Mouse (Mus musculus) forebrain, embryonic 12.5 days (tissue): ENCODE data around the gene Lgals2. TPM values are rescaled to one million over a fixed set of nuclear protein-coding genes. Genes with fewer than 3 reads are reported as not detected.
A peak's percentile ranks its signal among the peaks of the same experiment; 100 is the strongest.

Experiments
- ATAC-seq: fragments of 200-750 bp; cut with Nextera tagmentation; 2 replicates; pipeline ENCODE4 v1.8.0; 2017; ENCODE audit warnings: moderate TSS enrichment; ENCODE audit not compliant: low FRiP score
- H3K27ac ChIP-seq: fragments of 300-500 bp; sonication (generic); 2 replicates; pipeline ENCODE4 v1.5.1; 2016; ENCODE audit warnings: mild to moderate bottlenecking
- H3K27me3 ChIP-seq: fragments of 300-500 bp; sonication (generic); 2 replicates; pipeline ENCODE4 v1.6.1; 2016; ENCODE audit warnings: mild to moderate bottlenecking
- H3K36me3 ChIP-seq: fragments of 300-500 bp; sonication (generic); replicated peaks from 2 replicates; pipeline ENCODE4 v1.6.1; 2016; ENCODE audit warnings: mild to moderate bottlenecking
- H3K4me1 ChIP-seq: fragments of 300-500 bp; sonication (generic); 2 replicates; pipeline ENCODE4 v1.6.1; 2016
- H3K4me2 ChIP-seq: fragments of 300-500 bp; sonication (generic); 2 replicates; pipeline ENCODE4 v1.6.1; 2016; ENCODE audit warnings: mild to moderate bottlenecking, moderate library complexity
- H3K4me3 ChIP-seq: fragments of 300-500 bp; sonication (generic); replicated peaks from 2 replicates; pipeline ENCODE4 v1.5.1; 2016; ENCODE audit warnings: mild to moderate bottlenecking
- H3K9ac ChIP-seq: fragments of 300-500 bp; sonication (generic); 2 replicates; pipeline ENCODE4 v1.6.1; 2016; ENCODE audit warnings: mild to moderate bottlenecking
- H3K9me3 ChIP-seq: fragments of 300-500 bp; sonication (generic); 2 replicates; pipeline ENCODE4 v1.6.1; 2016
- WGBS: fragments of 180-500 bp; shearing (Covaris S2); methylation state at CpG from one replicate; pipeline ENCODE4 v1.1.7; 2016; 5-methylcytosine and 5-hydroxymethylcytosine counted together
- polyA plus RNA-seq: library from polyadenylated mRNA; unstranded; fragments of >200 nt; fragmentation: Nextera tagmentation; extraction: Ambion mirVana; gene quantifications from 2 replicates; pipeline ENCODE4 v1.2.1, GENCODE M21; 2016

The Lgals2 gene
- not detected in 2 replicates for polyA plus RNA-seq

DNA sequence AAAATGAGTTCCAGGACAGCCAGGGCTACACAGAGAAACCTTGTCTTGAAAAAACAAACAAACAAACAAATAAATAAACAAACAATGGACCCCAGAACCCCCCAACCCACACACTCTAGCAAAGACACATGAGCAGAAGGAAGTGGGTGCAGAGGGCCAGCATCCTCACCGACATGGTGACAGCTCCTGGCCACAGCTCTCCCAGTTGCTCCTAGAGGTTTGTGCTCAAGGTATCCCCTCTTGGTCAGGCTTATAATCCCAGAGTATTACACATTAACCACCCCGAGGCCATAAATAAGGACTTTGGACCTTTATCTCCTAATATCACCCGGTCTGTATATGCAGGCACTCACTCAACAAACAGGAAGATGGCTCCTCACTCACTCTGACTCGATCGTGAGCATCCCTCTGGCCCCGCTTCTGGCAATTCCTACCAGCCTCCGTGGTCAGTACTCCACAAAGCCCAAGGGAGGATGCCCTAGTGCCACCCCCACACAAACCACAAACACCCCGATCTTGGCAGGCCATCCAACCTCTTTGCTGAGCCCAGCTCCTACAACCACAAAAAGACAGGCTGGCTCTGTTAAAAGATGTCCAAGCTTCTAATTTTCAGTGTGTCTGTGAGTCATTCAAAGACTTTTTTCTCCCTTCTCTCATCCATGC, at the start of gene Lgals2:
TSS of gene Lgals2 (minus strand) at position 227 of the 663 bp plus-strand sequence.
- Histone ChIP-seq H3K9ac (no peak within 1 kb of the TSS), H3K27ac (no peak within 1 kb of the TSS), H3K27me3 (peaks cover 10% of the 10 kb centered on the region; the same call in 1 of the 2 replicates), H3K4me3 (no peak within 1 kb of the TSS), H3K4me2 (no peak within 1 kb of the TSS), H3K36me3 (no peaks in the 10 kb centered on the region), H3K9me3 (no peaks in the 10 kb centered on the region), H3K4me1 (peaks cover 6% of the 10 kb centered on the region; the same call in 1 of the 2 replicates)
- no peak for ATAC-seq
- 87% methylated on average over 8 of the region's 8 CpGs for WGBS

DNA sequence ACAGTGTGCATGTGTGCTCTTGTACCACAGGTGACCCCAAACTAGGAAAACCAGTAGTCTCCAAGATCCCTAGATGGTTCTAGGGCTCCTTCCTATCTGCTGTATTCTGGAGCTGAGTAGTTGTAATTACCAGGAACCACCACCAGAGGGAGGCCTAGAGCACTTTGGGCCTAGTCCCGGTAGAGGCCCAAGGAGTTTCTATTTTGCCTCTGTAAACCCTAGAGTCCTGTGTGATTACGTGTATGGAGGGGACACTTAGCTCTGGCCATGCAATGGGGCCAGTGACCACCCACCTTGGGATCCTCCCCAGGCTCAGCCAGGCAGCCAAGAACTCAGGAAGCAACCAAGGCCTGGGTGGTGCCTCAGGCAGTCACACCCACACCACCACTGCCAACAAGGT, 47.9 kb upstream of the Lgals2 start:
- Histone ChIP-seq H3K27me3 (peaks cover 37% of the 10 kb centered on the region), H3K4me3 (no peak overlapping the region), H3K4me1 (peaks cover 27% of the 10 kb centered on the region), H3K4me2 (no peak overlapping the region), H3K9ac (no peak overlapping the region), H3K9me3 (no peaks in the 10 kb centered on the region), H3K27ac (no peak overlapping the region), H3K36me3 (0 out of 2 replicates have a peak, but pooled peaks cover 5% of the 10 kb centered on the region)
- WGBS: 6% methylated on average over 2 of the region's 2 CpGs
- peak; percentile 22 for ATAC-seq

DNA sequence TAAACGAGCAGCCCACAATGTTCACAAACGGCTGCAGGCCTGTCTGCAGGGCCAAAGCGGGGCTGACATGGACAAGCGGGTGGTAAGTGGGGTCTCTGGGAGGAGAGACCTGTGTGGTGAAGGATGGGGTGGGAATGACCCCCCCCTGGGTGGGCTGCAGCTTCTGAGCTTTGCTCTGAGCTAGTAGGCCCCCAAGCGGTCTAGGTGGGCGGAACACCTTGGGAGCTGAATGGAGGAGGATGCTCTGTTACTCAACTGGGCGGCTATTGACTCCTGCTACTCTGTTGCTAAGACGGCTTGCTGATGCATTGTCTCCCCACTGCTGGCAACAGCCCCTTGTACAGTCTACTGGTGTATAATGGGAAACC, 46.1 kb upstream of the Lgals2 start:
- peaks cover 37% of the 10 kb centered on the region for H3K27me3 ChIP-seq
- peaks cover 27% of the 10 kb centered on the region for H3K4me1 ChIP-seq
- H3K36me3 ChIP-seq: 0 out of 2 replicates have a peak, but pooled peaks cover 1% of the 10 kb centered on the region
- no peak overlapping the region for H3K9ac ChIP-seq
- no peak for ATAC-seq
- H3K27ac ChIP-seq: 0 out of 2 replicates have a peak overlapping the region, but pooled peaks have one; percentile 13
- peak overlapping the region; percentile 95 for H3K4me2 ChIP-seq
- 31% methylated on average over 8 of the region's 8 CpGs for WGBS
- no peaks in the 10 kb centered on the region for H3K9me3 ChIP-seq
- H3K4me3 ChIP-seq: no peak overlapping the region

DNA sequence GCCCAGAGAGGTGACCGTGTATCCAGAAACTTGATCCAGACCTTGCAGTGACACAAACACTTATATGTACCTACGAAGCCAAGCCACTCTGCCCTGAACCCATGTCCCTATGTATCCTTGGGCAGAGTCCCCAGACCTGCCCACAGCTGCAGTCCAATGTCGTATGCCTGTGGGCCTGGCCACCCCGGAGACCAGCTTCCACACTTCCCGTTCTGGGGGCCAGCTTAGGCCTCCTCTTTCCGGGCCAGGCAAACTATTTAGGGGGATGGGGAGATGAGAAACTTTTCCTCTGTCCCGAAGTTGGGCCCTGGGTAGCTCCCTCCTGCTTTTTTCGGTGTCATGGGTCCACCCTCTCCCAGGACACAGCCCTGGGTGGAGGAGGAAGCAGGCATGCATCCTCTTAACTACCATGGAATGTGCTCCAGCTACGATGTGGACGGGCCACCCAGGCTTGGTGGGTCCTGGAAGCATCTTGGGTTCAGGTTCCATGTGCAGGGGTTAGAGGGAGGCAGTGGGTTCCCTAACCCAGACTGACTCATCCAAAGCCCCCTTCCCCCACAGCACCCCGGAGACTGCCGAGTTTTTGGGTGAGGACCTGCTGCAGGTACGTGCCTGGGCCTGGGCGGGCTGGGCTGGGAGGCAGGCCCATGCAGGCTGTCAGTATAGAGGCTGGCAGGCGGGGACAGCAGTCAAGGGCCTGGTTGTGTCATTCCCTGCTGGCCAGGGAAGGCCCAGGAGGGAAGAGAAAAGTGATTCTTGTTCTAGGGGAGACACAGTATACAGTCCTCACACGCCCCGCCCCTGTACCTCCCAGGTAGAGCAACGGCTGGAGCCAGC, 45.5 kb upstream of the Lgals2 start:
- Histone ChIP-seq H3K27ac (no peak overlapping the region), H3K4me1 (peaks cover 27% of the 10 kb centered on the region)
- no peak for ATAC-seq

DNA sequence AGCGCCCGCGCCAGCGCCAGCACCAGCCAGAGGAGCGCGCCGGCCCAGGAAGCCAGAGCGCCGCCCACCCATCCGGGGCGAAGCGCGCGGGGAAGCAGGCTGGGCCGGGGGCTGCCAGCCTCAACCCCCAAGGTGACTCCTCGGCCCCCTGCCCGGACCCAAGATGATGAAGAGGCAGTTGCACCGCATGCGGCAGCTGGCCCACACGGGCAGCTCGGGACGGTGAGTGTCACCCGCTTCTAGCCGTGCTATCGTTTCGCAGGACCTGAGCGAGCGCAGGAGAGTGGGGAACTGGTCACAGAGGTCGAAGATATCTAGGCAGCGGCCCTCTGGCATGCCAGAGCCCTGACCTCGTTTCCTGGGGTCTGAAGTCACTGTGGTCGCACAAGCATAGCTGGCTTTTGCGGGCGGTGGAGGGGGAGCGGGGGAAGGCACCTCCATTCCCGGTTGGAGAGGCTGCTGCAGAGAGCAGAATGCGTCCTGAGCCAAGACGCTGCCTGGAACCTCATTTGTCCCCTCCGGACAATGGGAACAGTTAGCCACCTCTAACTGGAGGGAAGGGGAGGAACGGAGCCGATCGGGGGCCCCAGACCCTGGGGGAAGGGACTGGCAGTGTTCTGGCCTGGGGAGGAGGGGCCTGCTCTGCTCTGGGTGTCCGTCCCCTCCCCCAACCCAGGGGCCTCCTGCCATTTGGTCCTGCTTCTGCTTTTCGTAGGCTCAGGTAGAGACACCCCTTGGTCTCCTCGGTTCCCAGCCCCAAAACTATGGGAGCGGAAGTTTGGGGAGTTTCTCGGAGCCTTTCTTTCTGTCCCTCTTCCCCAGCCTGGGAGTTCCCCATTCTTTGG, 44.6 kb upstream of the Lgals2 start, which contains the start of gene Sh3bp1:
TSS of gene Sh3bp1 (plus strand) at position 29 of the 845 bp plus-strand sequence.
- peak within 1 kb of the TSS; percentile 68 for H3K9ac ChIP-seq
- H3K9me3 ChIP-seq: no peaks in the 10 kb centered on the region
- peaks cover 27% of the 10 kb centered on the region for H3K4me1 ChIP-seq
- H3K27me3 ChIP-seq: peaks cover 37% of the 10 kb centered on the region
- ATAC-seq: 0 out of 2 replicates have a peak, but pooled peaks have one; percentile 37
- peak within 1 kb of the TSS; percentile 57 for H3K4me3 ChIP-seq
- H3K36me3 ChIP-seq: 0 out of 2 replicates have a peak, but pooled peaks cover 3% of the 10 kb centered on the region
- peak within 1 kb of the TSS; percentile 95 for H3K4me2 ChIP-seq
- under 1% methylated on average over 46 of the region's 47 CpGs for WGBS
- H3K27ac ChIP-seq: no peak within 1 kb of the TSS; the same call in 1 of the 2 replicates

More for the DNA sequence above, 45.5 kb upstream of the Lgals2 start:
- Histone ChIP-seq H3K9me3 (no peaks in the 10 kb centered on the region), H3K4me2 (peak overlapping the region; percentile 95), H3K36me3 (no peaks in the 10 kb centered on the region), H3K27me3 (peaks cover 37% of the 10 kb centered on the region), H3K4me3 (peak overlapping the region; percentile 57), H3K9ac (peak overlapping the region; percentile 68)
- WGBS: 23% methylated on average over 18 of the region's 18 CpGs

DNA sequence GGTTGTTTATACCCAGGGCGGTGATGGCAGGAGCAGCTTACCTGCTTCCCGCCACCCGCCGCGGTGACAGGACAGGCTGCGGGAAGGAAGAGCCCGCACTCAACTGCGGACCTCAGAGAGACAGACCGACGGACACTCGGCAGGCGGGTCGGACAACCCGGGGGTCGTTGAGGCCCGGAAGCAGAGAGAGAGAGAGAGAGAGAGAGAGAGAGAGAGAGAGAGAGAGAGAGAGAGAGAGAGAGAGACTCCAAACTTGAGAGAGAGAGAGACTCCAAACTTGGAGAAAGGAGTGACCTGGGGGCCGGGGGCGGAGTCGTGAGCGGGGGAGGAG, 44.0 kb upstream of the Lgals2 start, which contains the start of gene Gm49510:
TSS of gene Gm49510 (plus strand) at position 259 of the 331 bp plus-strand sequence.
- H3K9ac ChIP-seq: peak within 1 kb of the TSS; percentile 68
- peak within 1 kb of the TSS; percentile 95 for H3K4me2 ChIP-seq
- peak within 1 kb of the TSS; percentile 57 for H3K4me3 ChIP-seq
- ATAC-seq: no peak
- 4% methylated on average over 17 of the region's 20 CpGs for WGBS
- 0 out of 2 replicates have a peak, but pooled peaks cover 3% of the 10 kb centered on the region for H3K36me3 ChIP-seq
- peaks cover 27% of the 10 kb centered on the region for H3K4me1 ChIP-seq
- no peaks in the 10 kb centered on the region for H3K9me3 ChIP-seq
- no peak within 1 kb of the TSS; the same call in 1 of the 2 replicates for H3K27ac ChIP-seq
- H3K27me3 ChIP-seq: peaks cover 37% of the 10 kb centered on the region

DNA sequence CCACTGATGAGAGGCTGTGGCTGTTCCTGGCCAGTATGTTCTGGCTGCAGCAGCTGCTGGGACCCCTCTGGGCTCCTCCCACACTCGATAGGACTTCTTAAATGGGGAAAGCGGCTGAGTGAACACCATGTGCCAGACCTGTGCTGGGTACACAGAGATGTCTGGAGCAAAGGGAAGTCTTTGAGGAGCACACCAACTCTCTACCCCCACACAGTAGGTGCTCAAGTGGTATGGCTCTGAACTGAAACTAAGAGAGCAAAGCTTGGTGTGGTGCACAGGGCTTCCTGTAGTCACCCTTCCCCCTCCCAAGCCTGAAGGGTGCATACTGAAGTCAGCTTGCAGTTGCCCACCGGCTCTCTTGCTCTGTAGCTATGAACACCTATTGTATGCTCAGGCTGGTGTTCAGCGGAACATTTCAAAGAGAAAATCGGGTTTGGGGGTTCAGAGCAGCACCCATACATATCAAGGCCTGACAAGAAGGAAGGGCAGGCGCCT, 43.2 kb upstream of the Lgals2 start:
- no peak for ATAC-seq
- Histone ChIP-seq H3K4me3 (no peak overlapping the region), H3K4me2 (no peak overlapping the region), H3K4me1 (peaks cover 30% of the 10 kb centered on the region), H3K36me3 (peaks cover 8% of the 10 kb centered on the region; the same call in 1 of the 2 replicates), H3K27ac (no peak overlapping the region), H3K27me3 (peaks cover 37% of the 10 kb centered on the region), H3K9ac (no peak overlapping the region), H3K9me3 (no peaks in the 10 kb centered on the region)
- 53% methylated on average over 6 of the region's 6 CpGs for WGBS

DNA sequence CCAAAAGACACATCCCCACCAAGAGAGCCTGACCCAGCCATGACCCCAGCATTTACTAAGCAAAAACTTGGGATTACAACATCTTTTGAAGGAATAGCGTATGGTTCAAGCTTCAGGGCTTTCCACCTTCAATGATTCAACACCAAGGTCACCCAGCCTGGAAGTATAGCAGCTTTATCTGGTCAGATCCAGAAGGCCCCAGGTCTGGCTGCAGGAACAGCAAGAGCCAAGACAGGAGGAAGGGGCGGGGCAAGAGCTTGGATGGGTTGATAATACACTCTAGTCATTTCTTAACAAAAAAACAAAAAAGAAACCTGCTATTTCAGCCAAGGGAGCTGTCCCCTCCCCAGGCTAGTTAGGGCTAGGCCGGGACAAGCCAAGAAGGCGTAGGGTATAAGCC, 42.2 kb upstream of the Lgals2 start:
- no peaks in the 10 kb centered on the region for H3K9me3 ChIP-seq
- no peak overlapping the region for H3K4me2 ChIP-seq
- H3K27ac ChIP-seq: no peak overlapping the region
- WGBS: 90% methylated on average over 4 of the region's 4 CpGs
- H3K27me3 ChIP-seq: peaks cover 37% of the 10 kb centered on the region
- H3K4me1 ChIP-seq: peaks cover 30% of the 10 kb centered on the region
- peaks cover 18% of the 10 kb centered on the region for H3K36me3 ChIP-seq
- H3K4me3 ChIP-seq: no peak overlapping the region
- ATAC-seq: no peak
- H3K9ac ChIP-seq: no peak overlapping the region

DNA sequence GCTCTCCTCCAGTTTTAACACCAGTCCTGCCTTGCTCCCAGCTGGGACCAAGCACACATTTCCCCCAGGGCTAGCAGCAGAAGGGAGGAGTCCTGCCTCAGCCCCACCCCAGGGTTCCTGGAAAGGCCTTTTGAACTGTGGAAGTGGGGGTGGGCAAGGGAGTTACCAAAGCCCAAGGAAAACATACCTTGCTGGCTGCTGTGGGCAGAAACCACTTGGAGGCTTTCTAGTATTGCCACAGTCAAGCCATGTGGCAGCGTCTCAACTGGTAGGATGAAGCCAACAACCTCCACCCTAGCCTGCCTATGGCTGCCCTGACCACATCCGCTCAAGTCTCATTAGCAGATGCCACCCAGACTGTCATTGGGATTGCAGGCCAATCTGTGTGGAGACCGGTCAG, 40.8 kb upstream of the Lgals2 start:
- Histone ChIP-seq H3K9ac (no peak overlapping the region), H3K4me2 (no peak overlapping the region), H3K9me3 (no peaks in the 10 kb centered on the region), H3K27ac (no peak overlapping the region), H3K4me1 (peaks cover 25% of the 10 kb centered on the region), H3K36me3 (peaks cover 32% of the 10 kb centered on the region), H3K27me3 (peaks cover 27% of the 10 kb centered on the region), H3K4me3 (no peak overlapping the region)
- 88% methylated on average over 3 of the region's 3 CpGs for WGBS
- no peak for ATAC-seq

DNA sequence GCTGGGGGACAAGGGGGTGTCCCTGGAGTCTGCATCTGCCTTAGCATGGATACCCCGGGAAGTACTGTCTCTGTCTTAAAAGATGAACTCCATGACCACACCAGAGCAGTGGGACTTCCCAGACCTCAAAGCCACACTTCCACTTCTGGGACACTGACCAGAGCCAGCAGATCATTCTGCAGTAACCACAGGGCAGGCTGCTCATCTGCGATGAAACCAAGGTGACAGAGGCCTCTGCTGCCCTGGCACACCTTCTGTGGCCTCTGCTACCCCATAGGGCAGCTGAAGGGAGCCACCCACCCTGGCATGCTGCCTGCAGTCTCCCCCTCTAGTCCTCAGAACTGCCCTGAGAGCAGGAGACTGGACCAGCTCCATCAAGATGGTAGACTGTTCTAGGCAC, 40.4 kb upstream of the Lgals2 start:
- H3K4me2 ChIP-seq: no peak overlapping the region
- peaks cover 36% of the 10 kb centered on the region for H3K36me3 ChIP-seq
- H3K27ac ChIP-seq: no peak overlapping the region
- peaks cover 23% of the 10 kb centered on the region for H3K27me3 ChIP-seq
- no peak for ATAC-seq
- H3K9me3 ChIP-seq: no peaks in the 10 kb centered on the region
- no peak overlapping the region for H3K9ac ChIP-seq
- H3K4me1 ChIP-seq: peaks cover 21% of the 10 kb centered on the region
- H3K4me3 ChIP-seq: no peak overlapping the region
- 81% methylated on average over 2 of the region's 2 CpGs for WGBS

DNA sequence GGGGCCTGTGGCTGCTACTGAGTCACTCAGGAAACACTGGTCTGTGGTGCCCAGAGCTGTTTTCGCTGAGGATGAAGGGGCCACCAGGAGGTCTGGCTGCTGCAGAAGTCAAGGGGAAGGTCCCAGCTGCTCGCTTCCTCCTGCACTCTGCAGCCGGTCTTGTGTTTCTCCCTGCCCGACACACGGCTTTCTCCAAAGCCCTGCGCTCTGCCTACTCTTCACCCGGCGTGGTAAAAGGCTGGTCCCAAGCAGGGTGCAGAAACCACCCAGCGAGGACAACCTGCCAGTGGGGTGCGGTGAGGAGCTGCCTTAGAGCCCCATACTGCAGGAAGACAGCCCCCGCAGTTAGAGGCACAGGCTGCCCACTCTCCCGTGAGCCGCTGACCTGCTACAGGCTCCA, 39.4 kb upstream of the Lgals2 start:
- Histone ChIP-seq H3K36me3 (peaks cover 44% of the 10 kb centered on the region), H3K4me2 (no peak overlapping the region), H3K27me3 (peaks cover 13% of the 10 kb centered on the region; the same call in 1 of the 2 replicates), H3K9me3 (no peaks in the 10 kb centered on the region), H3K9ac (no peak overlapping the region), H3K4me3 (no peak overlapping the region), H3K27ac (no peak overlapping the region), H3K4me1 (peaks cover 11% of the 10 kb centered on the region; the same call in 1 of the 2 replicates)
- ATAC-seq: no peak
- 76% methylated on average over 13 of the region's 13 CpGs for WGBS
